Mouse (Mus musculus) ES-Bruce4 (cell line): ENCODE data around the gene Leng1. TPM values are rescaled to one million over a fixed set of nuclear protein-coding genes. Genes with fewer than 3 reads are reported as not detected.

ENCODE experiments used
- H3K27ac ChIP-seq: 2 replicates; pipeline ENCODE4 v1.5.1; 2012; ENCODE audit warnings: low read length, inconsistent platforms; ENCODE audit not compliant: insufficient read depth
- H3K27me3 ChIP-seq: 2 replicates; pipeline ENCODE4 v1.6.1; 2012; ENCODE audit warnings: mild to moderate bottlenecking, low read length, inconsistent platforms; ENCODE audit not compliant: control insufficient read depth, poor library complexity, insufficient read depth, severe bottlenecking
- H3K36me3 ChIP-seq: 2 replicates; pipeline ENCODE4 v1.6.1; 2012; ENCODE audit warnings: inconsistent platforms, mild to moderate bottlenecking, low read length, moderate library complexity; ENCODE audit not compliant: control insufficient read depth, poor library complexity, insufficient read depth, severe bottlenecking
- H3K4me1 ChIP-seq: one replicate; pipeline ENCODE4 v1.8.1; 2011; ENCODE audit warnings: low read length; ENCODE audit not compliant: control insufficient read depth, insufficient read depth
- H3K4me3 ChIP-seq: 2 replicates; pipeline ENCODE4 v1.5.1; 2011; ENCODE audit warnings: low read depth, mild to moderate bottlenecking, low read length
- H3K9ac ChIP-seq: 2 replicates; pipeline ENCODE4 v1.6.1; 2012; ENCODE audit warnings: low read depth, mild to moderate bottlenecking, inconsistent platforms; ENCODE audit not compliant: poor library complexity, severe bottlenecking
- H3K9me3 ChIP-seq: replicated peaks from 2 replicates; pipeline ENCODE4 v1.6.1; 2012; ENCODE audit warnings: mild to moderate bottlenecking, low read length, inconsistent platforms; ENCODE audit not compliant: control insufficient read depth, poor library complexity, insufficient read depth, severe bottlenecking
- CTCF ChIP-seq: IDR thresholded peaks from one replicate; pipeline ENCODE4 v1.8.1; 2011; ENCODE audit warnings: low read depth, low read length
- EP300 ChIP-seq: IDR thresholded peaks from 2 replicates; pipeline ENCODE4 v1.6.1; 2011; ENCODE audit warnings: low read depth, low read length; ENCODE audit not compliant: insufficient read depth
- POLR2A ChIP-seq: IDR thresholded peaks from one replicate; pipeline ENCODE4 v1.8.1; 2011; ENCODE audit warnings: low read length; ENCODE audit not compliant: insufficient read depth
- polyA plus RNA-seq: library from polyadenylated mRNA; stranded (reverse); fragments of >200 nt; gene quantifications from 2 replicates; pipeline ENCODE4 v1.2.4, GENCODE M21; 2011; ENCODE audit warnings: low read depth; ENCODE audit not compliant: missing spikeins, insufficient read depth, insufficient read length

Gene Leng1
- polyA plus RNA-seq, 1 experiment: 8.3 TPM

DNA sequence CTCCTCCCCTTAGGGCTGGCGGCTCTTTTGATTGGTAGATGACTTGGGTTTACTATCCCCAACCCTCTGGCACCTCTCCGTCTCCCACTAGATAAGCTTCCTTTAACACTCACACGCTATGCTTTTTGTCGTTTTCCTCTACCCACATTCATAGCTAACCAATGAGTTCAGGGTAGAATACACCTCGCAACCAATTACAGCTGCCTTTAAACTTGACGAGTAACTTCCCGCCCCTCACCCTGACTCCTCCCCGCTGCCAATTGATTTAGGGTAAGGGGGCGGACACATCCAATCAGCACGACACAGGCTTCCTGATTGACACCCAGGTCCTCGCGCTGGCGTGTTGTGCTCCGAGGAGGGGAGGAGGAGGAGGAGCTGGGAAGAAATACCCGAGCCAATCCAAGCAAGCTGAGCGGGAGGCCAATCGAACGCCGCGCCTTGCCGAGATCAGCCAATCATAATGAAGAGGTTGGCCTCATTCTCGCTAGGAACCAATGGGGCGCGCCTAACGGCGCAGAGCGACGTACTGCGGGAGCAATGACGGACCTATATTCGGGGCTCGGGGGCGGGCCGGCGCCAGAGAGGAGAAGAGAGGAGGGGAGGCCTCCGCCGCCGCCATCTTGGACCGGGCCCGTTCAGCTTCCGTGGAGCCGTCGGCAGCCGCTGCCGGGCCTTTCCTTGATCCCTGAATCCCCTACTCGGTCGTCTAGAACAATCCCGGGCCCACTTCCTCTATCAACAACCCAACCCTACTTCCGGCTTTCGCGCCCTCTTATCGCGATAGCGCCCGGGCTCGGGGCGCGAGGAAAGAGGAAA is 20.8 kb downstream of the Leng1 start, which contains the start of gene Cnot3:
TSS of gene Cnot3 (plus strand) at position 597 of the 816 bp plus-strand sequence.
- no peak for TF ChIP-seq CTCF
- no peak for TF ChIP-seq POLR2A
- TF ChIP-seq EP300: no peak
- H3K27ac ChIP-seq: peak within 1 kb of the TSS; percentile 48
- H3K27me3 ChIP-seq: no peaks in the 10 kb centered on the region
- H3K9ac ChIP-seq: peak within 1 kb of the TSS; percentile 99
- no peaks in the 10 kb centered on the region for H3K9me3 ChIP-seq
- peak within 1 kb of the TSS; percentile 90 for H3K4me3 ChIP-seq
- peaks cover 28% of the 10 kb centered on the region for H3K36me3 ChIP-seq
- H3K4me1 ChIP-seq: no peaks in the 10 kb centered on the region

DNA sequence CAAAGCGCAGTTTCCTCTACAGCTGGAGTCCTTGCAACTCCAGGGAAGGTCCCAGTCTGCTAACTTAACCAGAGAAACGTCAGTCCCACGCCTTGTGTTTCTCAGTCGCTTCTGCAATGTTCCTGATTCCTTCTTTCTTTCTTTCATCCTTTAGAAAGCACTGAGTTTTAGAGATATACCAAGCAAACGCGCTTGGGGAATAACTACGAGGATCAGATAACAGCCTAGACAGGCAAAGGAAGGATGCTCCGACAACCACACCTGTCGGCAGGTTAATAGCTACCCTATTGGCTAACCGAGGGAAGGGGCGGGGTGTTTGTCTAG is 21.3 kb downstream of the Leng1 start:
- Histone ChIP-seq H3K9me3 (no peaks in the 10 kb centered on the region), H3K9ac (0 out of 2 replicates have a peak overlapping the region, but pooled peaks have one; percentile 5), H3K27ac (no peak overlapping the region), H3K36me3 (peaks cover 26% of the 10 kb centered on the region), H3K27me3 (no peaks in the 10 kb centered on the region), H3K4me3 (peak overlapping the region; percentile 61), H3K4me1 (no peaks in the 10 kb centered on the region)
- TF ChIP-seq EP300 (no peak), POLR2A (no peak), CTCF (no peak)

DNA sequence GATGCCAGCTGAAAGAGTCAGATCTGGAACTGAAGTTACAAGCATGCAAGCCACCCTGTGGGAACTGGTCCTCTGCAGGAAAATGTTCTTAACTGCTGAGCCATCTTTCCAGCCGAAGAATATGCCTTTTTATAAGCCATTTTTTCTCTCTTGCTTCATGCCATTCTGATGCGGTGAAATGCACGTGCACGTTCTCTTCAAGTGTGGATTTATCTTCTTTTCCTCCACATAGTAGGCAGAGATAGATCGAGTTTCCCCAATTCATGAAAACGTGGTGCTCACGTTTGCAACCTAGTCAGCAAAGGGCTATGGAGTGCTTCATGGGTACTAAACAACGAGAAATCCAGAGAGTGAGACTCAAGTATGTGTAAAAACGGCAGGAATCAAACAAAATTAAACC is 21.8 kb downstream of the Leng1 start:
- Histone ChIP-seq H3K9ac (0 out of 2 replicates have a peak overlapping the region, but pooled peaks have one; percentile 5), H3K36me3 (peaks cover 28% of the 10 kb centered on the region), H3K27me3 (no peaks in the 10 kb centered on the region), H3K27ac (no peak overlapping the region), H3K9me3 (no peaks in the 10 kb centered on the region), H3K4me3 (peak overlapping the region; percentile 61; the same call in 1 of the 2 replicates), H3K4me1 (no peaks in the 10 kb centered on the region)
- TF ChIP-seq EP300: no peak
- TF ChIP-seq CTCF: no peak
- no peak for TF ChIP-seq POLR2A

DNA sequence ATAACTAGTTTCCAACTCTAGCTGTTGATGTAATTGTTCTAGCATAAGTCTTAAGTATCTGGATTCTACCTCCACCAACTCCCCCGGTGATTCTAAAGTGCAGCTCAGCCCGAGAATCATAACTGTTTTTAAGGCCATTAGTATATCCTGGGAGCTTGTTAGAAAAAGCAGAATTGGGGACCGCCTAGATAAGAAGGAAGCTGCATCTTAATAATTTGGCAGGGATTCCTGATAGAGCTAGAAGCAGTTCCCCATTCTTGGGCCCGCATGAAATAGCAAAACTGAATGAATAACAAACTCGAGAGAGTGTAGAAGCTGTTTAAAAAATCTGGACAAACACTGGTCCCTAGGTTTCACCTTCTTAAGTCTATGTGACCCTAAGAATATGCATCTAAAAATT is 22.2 kb downstream of the Leng1 start:
- Histone ChIP-seq H3K9me3 (no peaks in the 10 kb centered on the region), H3K9ac (no peak overlapping the region), H3K4me3 (no peak overlapping the region), H3K27ac (no peak overlapping the region), H3K36me3 (peaks cover 30% of the 10 kb centered on the region), H3K27me3 (no peaks in the 10 kb centered on the region), H3K4me1 (no peaks in the 10 kb centered on the region)
- no peak for TF ChIP-seq EP300
- no peak for TF ChIP-seq CTCF
- TF ChIP-seq POLR2A: no peak

DNA sequence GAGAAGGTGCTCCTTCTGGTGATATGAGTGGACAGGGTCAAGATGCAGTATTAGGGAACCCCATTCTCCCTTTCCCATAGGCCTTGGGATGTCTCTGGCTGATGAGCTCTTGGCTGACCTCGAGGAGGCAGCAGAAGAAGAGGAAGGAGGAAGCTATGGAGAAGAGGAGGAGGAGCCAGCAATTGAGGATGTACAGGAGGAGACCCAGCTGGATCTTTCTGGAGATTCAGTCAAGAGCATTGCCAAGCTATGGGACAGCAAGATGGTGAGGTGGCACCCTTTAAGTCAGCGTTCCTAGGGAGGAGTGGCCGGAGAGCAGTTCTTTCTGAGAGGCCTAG is 35.2 kb downstream of the Leng1 start:
- peak overlapping the region; percentile 95 for H3K4me3 ChIP-seq
- no peaks in the 10 kb centered on the region for H3K9me3 ChIP-seq
- no peaks in the 10 kb centered on the region for H3K27me3 ChIP-seq
- H3K4me1 ChIP-seq: no peaks in the 10 kb centered on the region
- no peak overlapping the region for H3K27ac ChIP-seq
- TF ChIP-seq EP300 (no peak), POLR2A (no peak), CTCF (no peak)
- H3K36me3 ChIP-seq: peaks cover 25% of the 10 kb centered on the region
- H3K9ac ChIP-seq: peak overlapping the region; percentile 71

DNA sequence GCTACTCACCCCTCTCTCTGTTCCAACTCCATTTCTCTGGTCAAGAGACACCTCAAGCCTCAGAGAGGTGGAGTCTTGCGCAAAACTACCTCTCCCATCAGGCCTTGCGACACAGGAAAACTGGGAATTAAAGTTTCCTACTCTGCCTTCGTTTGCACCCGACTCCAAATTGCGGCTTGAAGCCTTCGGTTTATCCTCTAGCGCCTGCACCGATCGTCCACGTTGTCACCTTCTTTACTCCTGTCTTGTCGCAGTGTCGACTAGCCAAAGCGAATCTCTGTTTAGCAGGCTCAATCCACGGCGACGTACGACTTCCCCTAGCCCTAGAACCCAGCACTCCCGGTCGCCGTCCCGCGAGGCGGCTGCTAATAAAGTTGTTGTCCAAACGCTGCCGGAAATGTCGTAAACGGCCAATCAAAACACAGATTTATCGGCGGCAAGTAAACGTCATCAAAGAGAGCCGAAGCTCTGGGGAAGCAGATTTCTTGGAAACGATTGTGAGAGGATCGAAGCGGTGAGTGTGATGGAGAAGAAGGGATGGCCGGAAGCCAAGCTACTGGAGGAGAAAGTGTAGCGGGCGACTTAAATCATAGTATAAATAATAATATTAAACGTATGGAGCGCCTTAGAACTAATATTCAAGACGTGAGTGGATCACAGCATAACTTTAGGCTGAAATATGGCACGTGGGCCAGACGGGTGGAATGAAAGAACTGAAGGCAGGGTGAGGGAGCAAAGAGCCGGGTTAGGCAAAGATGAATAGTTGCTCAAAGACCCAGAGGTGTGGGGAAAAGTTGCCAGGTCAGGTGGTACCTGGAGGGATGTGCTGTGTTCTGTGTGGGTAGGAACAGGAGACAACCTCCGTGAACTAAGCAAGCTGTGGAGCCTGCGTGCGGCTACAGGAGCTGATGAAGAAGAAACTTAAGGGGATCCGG is 35.8 kb downstream of the Leng1 start, which contains the start of the genes Tfpt and Prpf31:
TSS of gene Tfpt (minus strand) at position 387 of the 935 bp plus-strand sequence.
TSS of gene Prpf31 (plus strand) at position 443 of the 935 bp plus-strand sequence.
- H3K9me3 ChIP-seq: no peaks in the 10 kb centered on the region
- H3K4me1 ChIP-seq: no peaks in the 10 kb centered on the region
- H3K36me3 ChIP-seq: peaks cover 24% of the 10 kb centered on the region
- TF ChIP-seq EP300 (0 out of 2 replicates have a peak, but pooled peaks have one; percentile 23), CTCF (no peak)
- H3K4me3 ChIP-seq: peak within 1 kb of the TSS; percentile 95
- H3K27me3 ChIP-seq: no peaks in the 10 kb centered on the region
- peak within 1 kb of the TSS; percentile 71 for H3K9ac ChIP-seq
- no peak within 1 kb of the TSS for H3K27ac ChIP-seq
